Mouse (Mus musculus): ENCODE measurements around the gene Lrrc7. TPM values are rescaled to one million over a fixed set of nuclear protein-coding genes. Genes with fewer than 3 reads are reported as not detected.

The Lrrc7 gene
- polyA plus RNA-seq, 1 experiment from 2014 or later: 0.55 TPM

- Histone ChIP-seq H3K9ac (no peak overlapping the region), H3K27ac (no peak overlapping the region), H3K27me3 (no peaks in the 10 kb centered on the region), H3K9me3 (replicated peaks) (no peaks in the 10 kb centered on the region), H3K4me3 (replicated peaks) (no peak overlapping the region), H3K36me3 (no peaks in the 10 kb centered on the region), H3K4me1 (peaks cover 8% of the 10 kb centered on the region), H3K4me2 (no peak overlapping the region)
- ATAC-seq (replicated peaks; ENCODE audit: low FRiP score): no peak
- WGBS: 71% methylated on average over 2 of the region's 2 CpGs
These were observed 521.3 kb downstream of the Lrrc7 start for GRCm38 (mm10) chr3:158040755-158041154.

DNA sequence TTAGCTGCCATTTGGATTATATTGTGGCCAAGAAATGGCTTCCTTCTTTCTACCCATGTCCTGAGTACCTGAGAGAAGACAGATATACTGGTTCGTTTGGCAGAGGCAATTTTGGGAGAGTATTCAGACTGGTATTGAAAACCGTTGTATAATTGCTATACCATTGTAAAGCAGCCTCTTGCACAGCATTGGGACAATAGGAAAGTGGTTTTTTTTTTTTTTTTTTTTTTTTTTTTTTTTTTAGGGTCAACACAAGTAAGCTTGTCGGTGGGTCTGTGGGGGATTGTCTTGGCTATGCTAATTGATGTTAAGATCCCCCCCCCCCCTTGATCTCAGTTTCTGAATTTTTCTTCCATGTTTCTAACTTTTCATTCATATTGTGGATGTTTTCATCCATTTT is 523.9 kb downstream of the Lrrc7 start:
- Histone ChIP-seq H3K4me3 (replicated peaks) (no peak overlapping the region), H3K27me3 (no peaks in the 10 kb centered on the region), H3K9ac (no peak overlapping the region), H3K27ac (no peak overlapping the region), H3K9me3 (replicated peaks) (no peaks in the 10 kb centered on the region), H3K4me1 (peaks cover 20% of the 10 kb centered on the region), H3K36me3 (peaks cover 7% of the 10 kb centered on the region; the same call in 1 of the 2 replicates), H3K4me2 (no peak overlapping the region)
- ATAC-seq (replicated peaks; ENCODE audit: low FRiP score): no peak
- WGBS: 89% methylated on average over 2 of the region's 3 CpGs

DNA sequence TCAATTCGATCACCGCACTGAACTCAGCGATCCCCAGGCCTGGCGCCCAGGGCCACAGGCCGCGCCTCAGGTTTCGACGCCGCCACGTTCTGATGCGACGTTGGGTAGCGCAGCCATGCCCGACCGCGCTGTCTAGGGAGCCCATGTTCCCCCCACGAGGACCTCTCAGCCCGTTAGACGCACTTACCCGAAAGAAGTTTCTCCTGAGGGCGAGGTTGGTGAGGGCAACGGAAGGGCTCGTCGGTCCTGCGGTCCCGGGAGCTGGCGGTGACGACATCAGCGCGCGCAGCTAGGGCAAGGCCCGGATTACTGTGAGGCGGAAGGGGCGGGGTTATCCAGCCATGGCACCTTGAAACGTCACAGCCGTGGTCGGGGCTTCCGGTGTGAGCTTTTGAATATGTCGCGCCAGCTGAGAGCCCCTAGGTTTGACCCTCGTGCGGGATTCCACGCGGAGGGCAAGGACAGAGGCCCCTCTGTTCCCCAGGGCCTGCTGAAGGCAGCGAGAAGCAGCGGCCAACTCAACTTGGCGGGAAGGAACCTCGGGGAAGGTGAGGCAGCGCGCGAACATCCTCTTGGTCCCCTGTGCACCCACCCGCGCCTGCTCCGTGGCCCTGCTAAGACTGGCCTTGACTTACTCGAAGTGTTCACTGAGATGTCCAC is 525.6 kb downstream of the Lrrc7 start, which contains the start of the genes Srsf11 and Lrrc40:
Gene Srsf11 (minus strand): TSS at position 311 of the 660 bp plus-strand sequence.
Gene Lrrc40 (plus strand): TSS at position 334 of the 660 bp plus-strand sequence.
- WGBS: under 1% methylated on average over 55 of the region's 55 CpGs
- peak; percentile 96 for ATAC-seq (replicated peaks; ENCODE audit: low FRiP score)
- no peaks in the 10 kb centered on the region for H3K27me3 ChIP-seq

DNA sequence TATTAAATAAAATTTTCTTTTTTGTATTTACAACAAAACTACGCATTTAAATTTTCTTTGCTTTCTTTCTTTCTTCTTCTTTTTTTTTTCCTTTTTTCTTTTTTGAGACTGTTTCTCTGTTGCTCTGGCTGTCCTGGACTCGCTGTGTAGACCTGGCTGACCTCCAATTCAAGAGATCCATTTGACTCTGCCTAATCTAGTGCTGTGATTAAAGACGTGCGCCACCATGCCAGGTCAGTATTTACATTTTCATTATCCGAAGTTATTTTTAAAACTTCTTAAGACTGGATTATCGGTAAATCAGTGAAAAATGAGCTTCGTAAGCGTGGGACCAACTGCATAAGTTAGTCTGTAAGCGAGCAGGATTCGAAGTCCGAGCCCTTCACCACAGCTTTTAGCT is 526.2 kb downstream of the Lrrc7 start:
- Histone ChIP-seq H3K4me1 (peaks cover 23% of the 10 kb centered on the region), H3K27me3 (no peaks in the 10 kb centered on the region), H3K4me2 (peak overlapping the region; percentile 64), H3K27ac (peak overlapping the region; percentile 92), H3K36me3 (peaks cover 7% of the 10 kb centered on the region; the same call in 1 of the 2 replicates), H3K9ac (peak overlapping the region; percentile 91), H3K4me3 (replicated peaks) (peak overlapping the region; percentile 89), H3K9me3 (replicated peaks) (no peaks in the 10 kb centered on the region)
- ATAC-seq (replicated peaks; ENCODE audit: low FRiP score): no peak
- 1% methylated on average over 11 of the region's 11 CpGs for WGBS

More for the DNA sequence above, 525.6 kb downstream of the Lrrc7 start, which contains the start of the genes Srsf11 and Lrrc40:
- Histone ChIP-seq H3K36me3 (peaks cover 7% of the 10 kb centered on the region; the same call in 1 of the 2 replicates), H3K4me3 (replicated peaks) (peak within 1 kb of the TSS; percentile 89), H3K9me3 (replicated peaks) (no peaks in the 10 kb centered on the region), H3K4me2 (peak within 1 kb of the TSS; percentile 64), H3K4me1 (peaks cover 23% of the 10 kb centered on the region), H3K27ac (peak within 1 kb of the TSS; percentile 92), H3K9ac (peak within 1 kb of the TSS; percentile 91)

Data from kidney, embryonic 15.5 days (tissue).